Mouse (Mus musculus) frontal cortex, postnatal 25 days (tissue): ENCODE results near the gene Lfng.

Experiments used
- DNase-seq, 2 experiments: peaks; one replicate each; pipeline ENCODE4 v3.0.0; 2022; ENCODE audit warnings: low spot score in 2 of 2

Lfng gene

DNA sequence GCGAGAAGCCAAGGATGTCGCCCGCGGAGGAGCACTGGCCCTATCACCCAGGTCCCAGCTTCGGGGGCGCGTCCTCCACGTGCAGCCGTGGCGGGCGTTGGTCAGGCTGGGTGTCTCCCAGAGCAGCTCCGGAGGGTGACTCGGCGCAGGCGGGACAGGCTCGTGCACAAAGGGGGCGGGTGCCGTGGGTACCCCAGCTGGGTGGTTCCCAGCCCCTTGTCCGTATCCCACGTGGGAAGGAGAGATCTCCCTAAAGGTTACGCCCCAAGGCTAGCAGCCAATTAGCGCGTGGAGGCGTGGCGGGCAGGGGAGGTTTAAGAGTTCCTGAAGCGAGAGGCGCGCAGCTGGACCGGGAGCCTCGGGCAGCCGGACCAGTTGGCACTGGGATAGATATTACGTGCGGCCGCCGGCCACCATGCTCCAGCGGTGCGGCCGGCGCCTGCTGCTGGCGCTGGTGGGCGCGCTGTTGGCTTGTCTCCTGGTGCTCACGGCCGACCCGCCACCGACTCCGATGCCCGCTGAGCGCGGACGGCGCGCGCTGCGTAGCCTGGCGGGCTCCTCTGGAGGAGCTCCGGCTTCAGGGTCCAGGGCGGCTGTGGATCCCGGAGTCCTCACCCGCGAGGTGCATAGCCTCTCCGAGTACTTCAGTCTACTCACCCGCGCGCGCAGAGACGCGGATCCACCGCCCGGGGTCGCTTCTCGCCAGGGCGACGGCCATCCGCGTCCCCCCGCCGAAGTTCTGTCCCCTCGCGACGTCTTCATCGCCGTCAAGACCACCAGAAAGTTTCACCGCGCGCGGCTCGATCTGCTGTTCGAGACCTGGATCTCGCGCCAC is at the start of gene Lfng:
TSS of gene Lfng (plus strand) at position 320 of the 835 bp plus-strand sequence.
- DNase-seq: peak in 1 of 2 experiments; percentile 66

DNA sequence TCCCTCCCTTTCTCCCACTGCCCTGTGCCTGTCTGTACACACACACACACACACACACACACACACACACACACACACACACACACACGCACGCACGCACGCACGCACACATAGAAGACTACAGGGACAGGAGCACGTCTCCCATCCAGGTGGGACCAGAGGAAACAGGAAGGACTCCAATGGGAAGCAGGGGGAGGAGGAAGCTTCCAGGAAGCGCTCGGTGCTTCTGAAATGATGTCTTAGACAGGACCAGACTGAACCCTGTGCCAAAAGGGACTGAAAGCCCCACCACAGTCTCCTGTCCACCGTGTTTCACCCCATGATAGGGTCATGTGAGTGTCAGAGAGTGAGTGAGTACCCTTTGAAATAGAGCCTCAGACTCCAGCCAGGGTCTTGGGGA is 44.5 kb upstream of the Lfng start:
- DNase-seq: no peak

DNA sequence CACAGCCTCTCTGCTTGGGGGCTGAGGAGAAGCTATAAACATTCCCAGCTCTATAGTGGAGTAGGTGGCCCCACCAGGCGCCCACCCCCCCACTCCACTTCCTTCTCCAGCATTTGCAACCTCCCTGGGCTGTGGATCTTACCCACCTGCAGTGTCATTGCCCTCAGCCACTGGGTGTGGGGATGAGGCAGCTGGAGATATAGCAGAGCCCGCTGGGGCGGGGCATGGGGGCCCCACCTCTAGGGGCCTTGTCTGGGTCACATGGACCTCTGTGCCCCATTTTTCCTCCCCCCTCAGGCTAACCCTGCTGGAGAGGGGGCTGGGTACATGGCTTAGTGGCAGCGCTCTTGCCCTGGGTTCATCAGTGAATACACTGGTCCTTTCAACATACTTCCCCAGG is 42.2 kb upstream of the Lfng start, which contains the start of gene Grifin:
TSS of gene Grifin (minus strand) at position 176 of the 400 bp plus-strand sequence.
- no peak for DNase-seq

DNA sequence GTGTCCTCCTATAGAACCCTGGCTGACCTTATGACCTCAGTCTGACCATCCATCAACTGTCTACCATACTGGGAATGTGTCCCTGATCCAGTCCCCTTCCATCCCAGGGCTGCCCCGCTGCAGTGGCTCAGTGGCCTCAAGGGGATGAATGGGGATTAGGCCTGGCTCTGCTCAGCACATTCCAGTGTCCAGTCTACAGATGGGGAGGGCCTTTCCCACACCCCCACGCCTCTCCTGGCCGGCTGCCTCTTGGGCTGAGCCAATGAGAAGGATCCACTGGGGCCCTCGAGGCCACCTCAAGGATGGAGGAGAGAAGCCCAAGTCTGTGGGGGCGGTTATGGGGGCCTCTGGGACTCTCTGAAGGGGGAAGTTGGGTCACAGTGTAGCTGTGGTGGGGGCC is 41.7 kb upstream of the Lfng start:
- no peak for DNase-seq

DNA sequence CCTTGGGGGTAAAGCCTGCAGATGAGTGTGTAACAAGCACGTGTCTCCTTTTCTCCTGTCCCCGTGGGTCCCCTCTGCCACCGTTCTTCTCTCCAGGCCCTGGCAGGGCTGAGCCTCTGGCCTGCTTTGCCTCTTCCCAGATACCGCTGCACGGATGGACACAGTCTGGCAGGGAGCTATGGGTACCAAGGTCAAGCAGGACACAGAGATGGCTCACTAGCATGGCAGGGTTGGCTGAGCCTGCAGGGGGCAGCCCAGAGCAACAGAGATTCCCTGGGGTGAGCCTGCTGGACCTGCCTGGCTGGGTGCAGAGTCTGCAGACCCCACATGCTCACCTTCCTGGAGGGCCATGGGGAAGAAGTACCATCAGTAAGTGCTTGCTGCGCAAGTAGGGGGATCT is 41.3 kb upstream of the Lfng start:
- peak in 1 of 2 experiments; percentile 30 for DNase-seq

DNA sequence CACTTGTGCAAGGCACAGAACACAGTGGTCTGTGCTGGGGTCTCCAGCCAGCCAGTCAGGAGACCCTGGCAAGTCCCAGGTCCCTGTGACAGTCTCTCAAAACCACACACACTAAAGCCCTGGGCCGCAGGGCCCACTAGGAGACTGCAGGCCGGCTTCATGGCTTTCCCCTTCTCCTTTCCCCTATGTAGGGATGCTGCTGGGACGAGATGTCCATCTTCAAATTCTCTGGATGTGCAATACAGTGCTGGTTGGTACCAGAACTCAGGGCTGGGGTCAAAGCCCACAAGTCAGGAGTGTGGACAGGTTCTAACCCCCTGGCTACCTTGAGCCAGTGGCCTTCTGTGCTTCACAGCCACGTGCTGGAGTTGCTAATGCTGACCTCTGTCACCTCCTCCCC is 40.8 kb upstream of the Lfng start:
- no peak for DNase-seq

DNA sequence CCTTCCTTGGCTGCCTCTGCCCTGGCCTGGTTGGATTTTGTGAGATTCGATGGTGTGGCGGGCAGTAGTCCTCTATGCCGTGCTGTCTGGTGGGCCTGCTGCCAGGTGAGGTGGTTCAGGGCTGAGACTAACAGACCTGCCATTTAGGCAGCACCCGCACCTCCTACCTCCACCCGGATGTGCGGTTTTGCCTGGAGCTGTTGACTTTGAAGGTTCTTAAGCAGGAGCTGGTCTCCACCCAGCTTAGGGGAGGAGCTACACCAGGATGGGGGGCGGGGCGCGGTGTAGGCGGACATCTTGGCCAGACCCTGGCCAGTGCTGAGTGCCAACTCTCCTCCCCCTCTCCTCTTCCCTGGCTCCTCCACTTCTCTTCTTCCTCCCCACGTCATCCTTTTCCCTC is 39.8 kb upstream of the Lfng start:
- DNase-seq: no peak

DNA sequence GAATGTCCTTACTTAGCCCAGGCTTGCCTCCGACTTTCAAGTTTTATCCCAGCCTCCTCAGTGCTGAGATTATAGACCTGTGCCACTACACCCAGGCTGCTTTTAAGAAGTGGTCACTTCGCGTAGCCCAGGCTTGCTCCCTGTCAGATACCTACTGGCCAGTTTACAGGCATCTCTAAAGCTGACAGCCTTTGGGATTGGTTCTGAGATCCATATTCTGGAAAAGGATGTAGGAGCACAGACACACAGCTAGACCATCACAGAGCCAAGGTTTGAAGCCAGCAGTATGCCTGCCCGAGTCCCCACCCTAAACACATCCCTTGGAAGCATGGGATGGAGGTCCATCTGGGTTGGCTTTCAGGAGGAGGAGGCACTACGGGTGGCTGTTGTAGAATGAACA is 39.4 kb upstream of the Lfng start:
- DNase-seq: no peak

DNA sequence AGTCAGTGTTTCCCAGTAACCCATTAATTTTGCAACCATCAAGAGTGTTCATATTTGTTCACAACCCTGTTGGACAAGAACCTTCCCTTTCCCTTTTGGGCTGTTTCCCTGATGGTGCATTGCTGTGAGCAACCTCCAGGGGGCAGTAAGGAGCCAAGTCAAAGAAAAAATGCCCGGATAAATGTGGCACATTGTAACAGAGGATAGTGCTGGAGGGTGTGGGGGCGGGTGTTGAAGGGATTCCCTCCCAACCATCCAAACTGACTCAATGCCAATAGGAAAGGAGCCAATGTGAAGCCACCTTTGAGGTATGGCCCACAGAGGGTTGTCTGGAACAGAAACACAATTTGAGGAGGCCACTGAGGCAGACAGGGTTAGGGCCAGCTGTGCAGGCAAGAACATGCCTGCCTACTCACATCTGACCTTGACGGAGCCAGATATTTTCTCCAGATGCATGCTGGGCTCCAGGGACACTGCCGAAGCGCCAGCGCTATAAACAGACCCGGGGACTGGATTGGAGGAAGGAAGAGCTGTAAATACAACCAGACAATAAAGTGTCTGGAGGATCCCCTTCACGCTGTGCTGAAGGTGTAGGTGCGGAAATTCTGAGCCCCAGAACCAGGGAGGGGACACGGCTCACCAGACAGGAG is 38.7 kb upstream of the Lfng start:
- DNase-seq: peak; percentile 32 to 56

DNA sequence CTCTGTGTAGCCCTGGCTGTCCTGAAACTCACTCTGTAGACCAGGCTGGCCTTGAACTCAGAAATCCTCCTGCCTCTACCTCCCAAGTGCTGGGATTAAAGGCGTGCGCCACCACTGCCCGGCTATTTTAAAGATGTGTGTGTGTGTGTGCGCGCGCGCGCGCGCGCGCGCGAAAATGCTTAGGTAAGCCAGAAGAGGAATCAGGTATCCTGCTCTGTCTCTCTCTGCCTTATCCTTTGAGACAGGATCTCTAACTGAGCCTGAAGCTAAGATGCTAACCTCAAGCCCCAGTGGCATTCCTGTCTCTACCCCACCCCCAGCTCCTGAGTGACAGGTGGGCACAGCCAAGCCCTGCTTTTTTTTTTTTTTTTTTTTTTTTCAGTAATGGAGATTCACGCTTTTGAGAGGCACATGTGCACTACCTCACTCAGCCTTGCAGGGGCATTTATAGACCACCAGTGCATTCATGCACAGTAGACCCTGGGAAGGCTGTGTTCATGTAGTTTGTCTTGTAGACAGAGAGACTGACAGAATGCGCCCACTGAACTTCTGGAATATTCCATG is 38.0 kb upstream of the Lfng start:
- DNase-seq: no peak

DNA sequence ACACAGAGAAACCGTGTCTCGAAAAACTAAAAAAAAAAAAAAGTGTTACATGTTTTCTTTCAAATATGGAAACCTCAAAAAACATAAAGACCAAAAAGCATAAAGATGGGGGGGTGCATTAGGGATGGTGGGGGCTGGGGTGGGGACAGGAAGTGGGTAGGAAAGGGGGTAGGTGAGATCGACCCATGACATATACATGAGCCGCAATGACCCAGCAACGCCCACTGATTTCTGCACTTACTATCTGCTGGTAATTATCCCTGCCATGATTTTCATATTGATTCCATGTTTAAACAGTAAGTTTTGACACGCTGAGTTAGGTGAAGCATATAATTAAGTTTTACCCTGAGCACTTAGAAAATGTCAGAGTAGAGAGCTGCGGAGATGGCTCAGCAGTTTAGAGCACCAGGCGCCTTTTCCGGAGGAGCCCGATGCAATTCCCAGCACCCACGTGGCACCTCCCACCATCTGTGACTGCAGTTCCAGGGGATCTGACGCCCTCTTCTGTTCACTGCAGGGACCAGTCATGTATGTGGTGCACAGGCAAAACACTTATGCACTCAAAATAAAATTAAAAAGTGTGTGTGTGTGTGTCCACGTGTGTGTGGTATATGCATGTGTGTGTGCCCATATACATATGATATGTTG is 36.8 kb upstream of the Lfng start:
- no peak for DNase-seq

DNA sequence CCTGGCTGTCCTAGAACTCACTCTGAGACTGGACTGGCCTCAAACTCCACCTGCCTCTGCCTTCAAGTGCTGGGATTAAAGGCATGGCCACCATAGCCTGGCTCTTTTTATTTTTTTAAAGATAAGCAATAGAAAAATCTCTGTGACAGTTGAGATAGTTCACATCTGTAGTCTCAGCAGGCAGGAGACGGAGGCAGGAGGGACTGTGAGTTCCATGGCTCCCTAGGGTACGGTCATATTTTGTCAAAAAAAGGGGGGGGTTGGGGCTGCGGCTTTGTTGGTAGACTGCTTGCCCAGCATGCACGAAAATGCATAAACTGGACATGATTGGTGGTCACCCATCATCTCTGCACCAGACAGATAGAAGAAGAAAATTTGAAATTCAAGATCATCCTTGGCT is 35.9 kb upstream of the Lfng start:
- DNase-seq: no peak

DNA sequence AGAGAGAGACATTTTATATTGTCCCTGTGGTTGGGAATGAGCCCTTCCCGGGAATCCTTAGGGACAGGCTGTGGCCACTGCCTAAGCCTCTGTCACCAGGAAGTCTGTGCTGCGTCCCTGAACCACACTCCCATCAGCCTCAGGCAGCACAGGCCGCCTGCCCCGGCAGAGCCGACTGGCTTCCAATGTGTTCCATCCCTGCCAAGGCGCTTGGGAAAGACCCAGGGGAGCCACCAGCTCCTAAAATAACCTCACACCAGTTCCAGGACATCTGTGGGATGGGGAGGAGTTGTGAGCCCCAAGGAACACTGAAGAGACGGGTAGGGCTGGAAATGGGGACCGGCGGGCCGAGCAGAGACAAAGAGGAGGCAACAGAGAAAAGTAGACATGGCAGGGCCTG is 35.4 kb upstream of the Lfng start:
- no peak for DNase-seq

DNA sequence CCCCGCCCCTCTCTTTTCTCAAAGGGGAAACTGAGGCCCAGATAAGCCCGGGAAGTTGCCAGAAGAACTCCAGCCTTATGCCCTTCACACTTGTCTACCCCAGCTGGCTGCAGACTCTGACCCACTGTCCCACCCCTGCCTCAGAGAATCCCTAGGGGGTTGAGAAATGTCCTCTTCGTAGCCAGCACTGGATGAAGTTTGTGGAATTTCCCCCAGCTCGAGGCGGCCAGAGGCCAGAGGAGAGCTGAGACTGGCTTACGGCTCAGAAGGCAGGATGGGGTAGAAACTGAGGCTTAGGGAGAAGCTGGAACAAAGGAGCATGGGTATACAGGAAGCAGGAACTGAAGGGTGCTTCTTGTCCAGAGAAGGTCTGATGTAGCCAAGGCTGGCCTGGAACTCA is 34.5 kb upstream of the Lfng start:
- DNase-seq: no peak

DNA sequence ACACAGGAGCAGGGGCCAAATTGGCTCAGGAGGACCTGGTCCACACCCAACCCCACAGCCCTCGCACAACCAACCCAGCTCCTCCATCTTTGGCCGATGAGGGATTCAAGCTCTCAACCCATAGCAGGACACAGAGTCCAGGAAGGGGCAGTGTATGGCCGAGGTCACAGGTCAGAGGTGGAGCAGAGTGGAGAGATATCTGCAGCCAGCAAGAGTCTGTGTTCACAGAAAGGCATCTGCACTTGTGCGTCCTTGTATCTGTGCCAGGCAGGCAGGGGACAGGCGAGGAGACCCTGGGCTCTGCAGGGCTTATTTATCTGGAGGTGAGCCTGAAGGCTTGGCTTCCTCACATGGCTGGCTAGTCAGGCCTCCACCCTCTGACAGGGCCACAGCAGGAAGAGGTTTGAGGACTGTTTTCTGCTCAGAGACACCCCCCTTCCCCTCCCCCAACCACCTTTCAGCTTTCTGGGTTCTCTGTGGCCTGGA is 31.7 kb upstream of the Lfng start:
- DNase-seq: no peak

DNA sequence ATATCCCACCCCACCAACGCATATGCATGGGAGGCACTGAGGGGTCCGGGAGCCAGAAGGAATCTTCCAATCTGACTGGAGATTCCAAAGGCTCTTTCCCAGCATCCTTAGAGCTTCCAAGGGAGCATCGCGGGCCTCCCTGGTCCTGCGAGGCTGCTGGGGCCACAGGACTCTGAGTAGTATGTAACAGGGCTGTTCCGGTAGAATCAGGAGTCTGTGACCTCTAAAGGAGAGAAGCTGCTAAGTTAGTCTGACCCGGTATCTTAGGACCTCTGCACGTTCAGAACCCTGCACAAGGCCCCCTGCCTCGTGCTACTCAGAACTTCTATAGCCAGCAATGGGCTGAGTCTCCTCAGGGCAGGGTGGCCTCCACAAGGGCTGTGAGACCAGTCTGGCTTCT is 27.9 kb upstream of the Lfng start:
- DNase-seq: no peak

DNA sequence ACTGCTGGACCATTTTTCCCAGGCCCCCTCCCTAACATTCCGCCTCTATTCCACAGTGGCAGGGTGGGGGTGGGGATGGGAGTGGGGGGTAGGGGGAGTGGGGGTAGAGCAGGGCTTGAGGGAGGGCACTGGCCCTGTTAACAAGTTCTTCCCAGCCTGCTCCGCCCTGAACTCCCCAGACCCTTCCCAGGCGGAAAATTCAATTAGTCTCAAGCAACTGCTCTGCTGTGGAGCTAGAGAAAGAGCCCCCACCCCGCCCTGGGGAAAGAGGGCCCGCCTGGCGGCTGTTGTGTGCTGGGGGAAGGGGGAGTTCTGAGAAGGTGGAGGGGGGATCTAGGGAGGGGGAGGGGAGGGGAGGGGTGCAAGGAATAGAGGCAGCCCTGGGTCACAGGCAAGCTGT is 27.3 kb upstream of the Lfng start:
- DNase-seq: no peak

DNA sequence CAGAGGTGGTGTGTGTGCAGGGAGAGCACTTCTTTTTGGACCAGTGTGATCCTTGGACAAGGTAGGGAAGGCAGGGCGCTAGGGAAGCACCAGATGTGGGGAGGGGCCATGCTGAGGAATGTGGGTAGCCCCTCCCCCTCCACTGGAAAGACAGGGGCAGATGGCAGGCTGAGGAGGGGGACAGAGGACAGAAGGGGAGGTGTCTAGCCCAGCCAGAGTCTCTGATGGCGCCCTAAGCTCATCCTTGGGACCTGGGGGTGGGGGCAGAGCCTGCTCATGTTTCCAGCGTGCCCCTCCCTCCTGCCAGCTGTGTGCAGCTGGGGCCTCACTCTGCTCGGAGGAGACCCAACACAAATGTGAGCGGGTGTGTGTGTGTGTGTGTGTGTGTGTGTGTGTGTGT is 25.6 kb upstream of the Lfng start:
- no peak for DNase-seq

DNA sequence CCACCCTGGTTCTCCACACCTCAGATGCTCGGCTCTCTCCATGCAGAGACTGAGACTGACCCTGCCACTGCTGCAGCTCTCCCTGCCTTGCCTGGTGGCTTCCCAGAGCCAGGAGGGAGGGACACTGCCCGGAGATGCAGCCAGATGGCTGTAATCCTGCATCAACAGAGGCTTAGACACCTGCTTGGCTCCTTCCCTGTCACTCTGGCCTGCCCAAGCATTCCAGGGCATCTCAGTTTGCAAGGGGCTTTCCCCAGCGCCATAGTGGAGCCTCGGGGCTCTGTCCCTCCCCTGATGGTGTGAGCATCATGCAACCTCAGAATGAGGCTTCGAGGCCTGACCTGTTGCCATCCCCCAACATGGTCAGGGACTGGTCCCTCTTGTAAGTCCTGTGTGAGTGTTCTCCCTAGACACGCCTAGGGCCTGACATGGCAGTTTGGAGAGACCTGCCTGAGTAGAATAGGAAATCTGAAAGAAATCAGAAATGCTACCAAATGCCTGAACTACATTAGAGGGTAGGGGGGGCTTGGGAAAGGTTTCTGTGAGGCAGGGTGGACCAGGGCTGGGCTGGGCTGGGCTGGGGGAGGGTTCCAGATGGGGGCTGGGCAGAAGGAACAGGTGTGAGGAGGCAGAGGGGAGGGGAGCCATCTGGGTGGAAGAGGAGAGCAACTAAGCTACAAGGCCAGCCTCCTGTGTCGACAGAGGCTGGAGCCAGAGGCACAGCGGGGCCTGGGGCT is 24.0 kb upstream of the Lfng start:
- no peak for DNase-seq

DNA sequence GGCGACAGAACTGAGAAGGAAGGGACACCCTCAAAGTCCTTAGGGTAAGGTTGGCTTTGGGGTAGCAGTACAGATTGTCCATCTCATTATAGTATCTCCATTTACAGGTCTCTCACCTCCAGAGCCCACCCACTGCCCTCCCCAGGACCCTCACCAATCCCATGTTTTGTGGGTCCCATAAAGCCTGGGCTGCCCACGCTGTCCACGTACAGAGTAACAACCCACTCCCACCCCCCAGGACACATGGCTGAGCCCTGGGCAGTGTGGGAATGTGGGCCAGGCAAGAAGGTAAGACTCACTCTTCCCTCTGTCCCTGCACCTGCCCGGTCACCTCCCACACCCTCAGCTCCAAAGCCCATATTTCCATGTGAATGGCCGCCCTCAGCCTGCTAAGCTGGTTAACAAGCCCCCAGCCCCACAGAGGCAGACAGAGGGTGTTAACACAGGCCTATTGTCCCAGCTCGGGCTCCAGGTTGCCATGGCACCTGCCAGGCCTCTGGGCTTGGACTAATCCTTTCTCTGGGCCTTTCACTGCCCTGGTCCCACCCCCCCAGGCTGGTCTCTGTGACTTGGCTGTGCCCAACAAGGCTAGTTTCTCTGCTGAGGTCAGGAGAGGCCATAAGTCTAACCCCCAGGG is 23.3 kb upstream of the Lfng start:
- no peak for DNase-seq

DNA sequence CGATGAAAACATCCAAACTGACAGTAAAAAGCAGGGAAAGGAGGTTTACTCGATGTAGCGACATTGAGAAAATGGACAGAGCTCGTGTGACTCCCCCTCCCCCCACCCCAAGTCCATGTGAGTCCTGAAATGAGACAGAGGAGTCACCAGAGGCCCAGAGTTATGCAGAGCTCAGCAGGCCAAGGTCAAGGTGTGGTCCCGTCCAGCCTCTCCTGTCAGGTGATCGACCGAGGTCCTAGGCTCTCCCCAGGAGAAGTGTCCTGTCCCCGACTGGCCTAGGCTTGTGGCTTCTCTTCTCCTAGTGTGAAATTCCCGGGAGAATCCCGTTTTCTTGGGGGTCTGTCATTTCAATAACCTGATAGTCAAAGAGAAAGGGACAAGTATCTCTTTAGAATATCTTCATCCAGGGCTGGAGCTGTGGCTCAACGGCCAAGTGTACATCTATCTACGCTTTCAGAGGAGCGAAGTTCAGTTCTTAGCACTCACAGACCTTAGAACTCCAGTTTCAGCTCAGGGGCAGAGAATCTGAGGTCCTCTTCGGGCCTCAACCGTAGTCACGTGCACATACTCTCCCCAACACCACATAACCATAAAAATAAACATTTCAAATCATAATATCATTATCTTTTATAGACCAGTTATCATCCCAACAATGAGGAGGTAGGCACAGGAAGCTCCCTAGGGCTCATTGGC is 17.9 kb upstream of the Lfng start:
- DNase-seq: no peak
